Mouse (Mus musculus) MN1 (cell line): ENCODE measurements around the gene Lrrc8a.

ENCODE experiments used
- DNase-seq: peaks from one replicate; pipeline ENCODE4 v3.0.0-alpha.2; 2016; ENCODE audit warnings: low spot score

The Lrrc8a gene

GRCm38 (mm10) chr2:30261921-30262839 is 24.7 kb downstream of the Lrrc8a start:
- DNase-seq: no peak

DNA sequence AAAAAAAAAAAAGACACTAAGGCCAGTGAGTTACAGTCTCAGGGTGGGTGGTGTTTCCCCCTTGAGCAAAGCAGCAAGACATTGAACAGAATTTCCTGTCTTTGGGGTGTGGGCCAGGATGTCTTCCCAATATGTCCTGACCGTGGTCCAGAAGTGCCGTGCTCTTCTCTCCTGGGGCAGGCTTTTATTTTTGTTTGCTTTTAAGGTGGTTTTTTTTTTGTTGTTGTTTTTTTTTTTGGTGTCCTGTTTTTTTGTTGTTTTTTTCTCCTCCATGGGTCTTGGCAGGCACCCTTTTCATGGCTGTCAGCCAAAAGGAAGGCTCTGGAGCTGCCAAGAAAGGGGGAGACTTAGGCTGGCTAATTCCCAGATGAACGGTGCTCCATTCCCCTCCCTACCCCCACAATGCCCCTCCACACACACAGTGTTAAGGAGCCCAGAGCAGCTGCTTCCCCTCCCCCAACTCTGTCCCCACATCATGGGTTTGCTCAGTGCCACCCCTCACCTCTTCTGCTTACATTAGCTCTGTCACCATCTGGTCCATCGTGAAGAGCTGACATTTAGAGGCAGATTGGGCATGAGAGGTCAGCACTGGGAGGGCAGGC is 25.4 kb downstream of the Lrrc8a start:
- peak; percentile 80 for DNase-seq

- no peak for DNase-seq
Measured at GRCm38 (mm10) chr2:30263811-30264210, 26.3 kb downstream of the Lrrc8a start.

DNA sequence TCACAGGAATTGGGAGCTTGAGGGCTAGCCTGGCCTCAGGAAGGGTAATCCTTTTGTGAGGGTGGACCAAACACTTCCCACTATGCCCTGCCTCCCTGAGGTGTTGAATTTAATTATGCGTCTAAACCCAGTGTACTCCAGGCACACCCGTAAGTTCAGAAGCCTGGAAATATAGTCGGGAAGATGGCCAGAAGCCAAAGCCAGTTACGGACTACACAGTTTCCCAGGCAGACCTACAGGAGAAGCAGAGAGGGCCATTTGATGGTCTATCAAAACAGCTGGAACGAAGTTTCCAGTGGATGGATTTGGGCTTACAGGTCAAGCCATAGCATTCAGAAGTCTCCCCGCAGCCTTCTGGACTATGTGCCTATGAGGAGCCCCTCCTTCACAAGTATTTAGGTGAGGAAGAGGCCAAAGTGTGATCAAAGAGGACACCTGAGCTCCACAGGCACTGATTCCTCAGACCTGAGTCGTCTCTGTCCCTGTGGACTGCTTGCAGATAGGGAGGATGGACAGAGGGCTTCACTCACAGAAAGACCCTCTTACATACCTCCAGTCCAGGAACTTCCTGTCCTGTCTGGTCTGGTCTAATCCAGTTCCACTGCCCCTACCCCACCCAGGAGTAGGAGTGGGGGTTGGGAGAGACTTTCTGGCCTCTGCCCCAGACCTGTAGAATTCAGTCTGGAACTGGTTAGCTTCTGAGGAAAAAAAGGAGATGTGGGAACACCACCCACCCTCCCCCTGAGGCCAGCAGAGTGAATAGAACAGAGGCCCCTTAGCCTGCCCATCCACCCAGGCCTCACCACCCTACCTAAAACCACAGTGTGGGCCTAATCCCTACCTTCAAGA is 27.4 kb downstream of the Lrrc8a start:
- peak; percentile 46 for DNase-seq

DNA sequence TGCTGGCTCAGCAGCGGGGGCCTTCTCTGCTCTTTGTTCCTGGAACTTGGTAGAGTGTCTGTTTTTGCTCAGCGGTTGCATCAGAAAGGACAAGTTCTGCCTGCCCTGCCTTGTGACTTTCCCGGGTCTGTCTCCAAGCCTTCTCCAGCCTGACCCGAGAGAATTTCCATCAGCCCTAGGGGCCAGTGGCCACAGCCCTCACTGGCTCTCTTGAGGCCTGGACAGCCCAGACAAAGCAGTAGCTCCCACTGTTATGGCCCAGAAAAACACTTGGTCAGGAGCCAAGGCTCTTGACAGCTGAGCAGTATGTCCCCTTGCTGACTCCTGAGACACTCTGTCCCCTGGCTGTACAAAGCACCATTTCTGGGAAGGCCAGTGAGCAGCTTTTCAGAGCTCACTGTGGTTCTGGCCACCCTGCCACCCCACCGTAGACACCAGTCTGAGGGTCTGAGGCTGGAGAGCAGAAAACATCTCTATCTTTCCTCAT is 28.3 kb downstream of the Lrrc8a start, which contains the start of gene Phyhd1:
Gene Phyhd1 (plus strand): TSS at position 437 of the 487 bp plus-strand sequence.
- peak; percentile 79 for DNase-seq

GRCm38 (mm10) chr2:30266392-30266941 is 29.0 kb downstream of the Lrrc8a start:
- peak; percentile 51 for DNase-seq

GRCm38 (mm10) chr2:30267466-30267865 is 30.0 kb downstream of the Lrrc8a start:
- no peak for DNase-seq

GRCm38 (mm10) chr2:30268371-30268770 is 30.9 kb downstream of the Lrrc8a start:
- DNase-seq: no peak

- no peak for DNase-seq
Measured at GRCm38 (mm10) chr2:30269241-30269990, 31.9 kb downstream of the Lrrc8a start.

DNA sequence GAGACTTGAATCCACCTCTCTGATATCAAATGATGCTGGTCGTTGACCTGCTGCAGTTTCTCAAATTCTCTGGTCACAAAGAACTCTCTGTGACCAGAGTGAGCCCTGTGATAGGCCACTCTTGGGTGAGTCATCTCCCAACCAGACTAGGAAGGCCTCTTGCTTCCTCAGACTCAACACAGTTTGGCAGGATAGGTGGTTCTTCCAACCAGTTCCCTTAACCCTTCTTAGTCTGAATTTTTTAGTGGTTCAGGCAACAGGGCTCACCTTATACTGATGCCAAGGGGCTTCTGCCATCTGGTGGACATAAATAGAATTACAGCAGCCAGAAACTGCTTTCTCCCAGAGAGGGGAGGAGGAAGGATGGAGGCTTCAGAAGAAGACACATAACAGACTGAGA is 32.6 kb downstream of the Lrrc8a start:
- peak; percentile 86 for DNase-seq

DNA sequence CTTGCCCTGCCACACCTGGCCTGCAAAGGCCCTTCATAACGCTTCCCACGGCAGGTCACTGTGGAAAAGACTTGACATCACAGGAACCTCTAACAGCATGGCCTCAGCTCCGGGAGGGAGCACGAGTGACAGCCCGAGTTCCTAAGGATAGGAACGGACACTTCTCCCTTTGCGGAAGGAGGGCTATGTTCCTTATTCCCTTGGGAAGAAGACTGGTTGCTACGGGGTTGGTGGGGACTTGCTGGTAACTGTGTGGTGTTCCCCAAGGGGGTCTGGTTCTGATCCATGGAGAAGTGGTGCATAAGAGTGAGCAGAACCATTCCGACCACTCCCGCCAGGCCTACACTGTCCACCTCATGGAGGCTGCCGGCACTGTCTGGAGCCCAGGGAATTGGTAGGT is 43.2 kb downstream of the Lrrc8a start, which contains the start of gene Gm28038:
Gene Gm28038 (plus strand): TSS at position 301 of the 400 bp plus-strand sequence.
- no peak for DNase-seq

- DNase-seq: no peak
Measured at GRCm38 (mm10) chr2:30281651-30282050, 44.1 kb downstream of the Lrrc8a start.

GRCm38 (mm10) chr2:30283193-30283592 is 45.7 kb downstream of the Lrrc8a start:
- no peak for DNase-seq

DNA sequence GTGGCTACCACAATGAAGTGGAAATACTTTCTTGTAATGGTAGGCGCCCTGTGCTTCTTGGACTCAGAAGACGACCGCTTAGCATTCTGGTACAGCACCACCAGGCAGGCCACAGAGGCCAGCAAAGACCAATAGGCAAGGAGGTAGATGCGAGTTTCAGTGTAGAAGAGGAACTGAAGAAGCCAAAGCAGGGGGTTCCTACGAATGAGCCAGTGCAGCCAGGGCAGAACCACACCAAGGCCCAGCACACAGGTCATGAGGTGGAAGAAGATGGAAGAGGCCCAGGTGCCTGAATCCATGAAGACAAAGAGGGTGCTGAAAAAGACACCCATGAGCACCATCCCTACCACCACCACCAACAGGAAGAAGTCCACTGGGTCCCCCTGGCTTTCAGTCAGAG is 47.5 kb downstream of the Lrrc8a start:
- no peak for DNase-seq

- DNase-seq: peak; percentile 24
Measured at GRCm38 (mm10) chr2:30285416-30286181, 48.1 kb downstream of the Lrrc8a start.

- DNase-seq: peak; percentile 95
Measured at GRCm38 (mm10) chr2:30286192-30287026, 48.9 kb downstream of the Lrrc8a start, which contains the start of the genes Dolk and Nup188. TSS of gene Dolk (minus strand) at chr2:30286334. TSS of gene Nup188 (plus strand) at chr2:30286397.

DNA sequence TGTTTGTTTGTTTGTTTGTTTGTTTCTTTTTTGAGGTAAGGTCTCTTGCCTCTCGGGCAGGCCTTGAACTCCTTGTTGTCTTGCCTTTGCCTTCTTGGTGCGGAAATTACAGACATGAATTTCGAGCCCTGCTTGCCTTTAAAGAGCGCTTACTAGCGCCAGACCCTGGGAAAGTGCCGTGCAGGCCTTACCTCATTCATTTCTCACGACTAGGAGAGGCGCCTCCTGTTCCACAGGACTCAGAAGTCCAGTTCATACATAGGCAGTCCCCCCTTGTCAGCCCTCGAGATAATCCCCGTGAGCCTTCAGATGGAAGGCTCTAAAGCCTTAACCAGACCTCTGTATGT is 49.5 kb downstream of the Lrrc8a start:
- peak; percentile 52 for DNase-seq

GRCm38 (mm10) chr2:30299525-30299924 is 62.0 kb downstream of the Lrrc8a start:
- DNase-seq: no peak

GRCm38 (mm10) chr2:30299966-30300365 is 62.5 kb downstream of the Lrrc8a start:
- DNase-seq: no peak
